Mouse (Mus musculus) layer of hippocampus, adult 11-12 months (tissue): ENCODE results near the gene Ccdc175.
A peak's percentile ranks its signal among the peaks of the same experiment; 100 is the strongest.

Experiments
- DNase-seq: peaks from one replicate; pipeline ENCODE4 v3.0.0; 2022; ENCODE audit warnings: low spot score

Ccdc175 gene

DNA sequence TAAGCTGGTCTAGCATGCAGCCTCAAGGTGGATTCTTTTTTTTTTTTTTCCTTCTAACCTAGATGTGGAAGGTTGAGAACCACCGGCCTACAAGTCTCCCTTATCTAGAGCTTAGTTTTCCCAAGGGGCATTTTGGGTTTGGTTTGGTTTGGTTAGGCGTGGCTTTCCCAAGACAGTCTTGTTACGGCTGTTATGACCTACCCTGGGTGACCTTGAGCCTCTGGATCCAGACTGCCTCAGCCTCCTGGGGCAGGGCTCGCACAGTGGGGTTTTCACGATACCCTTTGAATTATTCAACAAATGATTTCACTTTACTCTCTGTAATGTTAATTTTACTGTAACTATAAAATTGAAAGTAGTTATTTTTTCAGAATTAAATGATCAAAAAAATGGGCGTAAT lies 82.1 kb downstream of the Ccdc175 start:
- DNase-seq, result no peak

DNA sequence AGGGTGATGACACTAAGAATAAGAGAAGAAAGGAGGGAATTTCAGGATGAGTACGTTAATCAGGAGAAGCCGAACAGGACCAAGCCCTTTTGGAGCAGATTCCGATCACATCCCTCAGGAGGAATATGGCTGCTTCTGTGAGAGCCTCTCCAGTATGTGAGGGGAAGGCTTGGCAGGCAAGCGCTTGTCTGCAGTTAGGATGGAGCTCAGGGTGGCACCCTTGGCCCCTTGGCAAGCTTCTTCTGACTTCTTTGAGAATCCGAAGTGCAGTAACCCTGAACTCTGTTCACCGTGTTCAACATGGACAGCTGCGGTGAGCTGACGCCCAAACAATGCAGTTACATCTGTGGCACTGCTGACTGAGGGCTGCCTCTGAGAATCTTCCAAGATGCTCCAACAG lies 87.9 kb downstream of the Ccdc175 start:
- no peak for DNase-seq

DNA sequence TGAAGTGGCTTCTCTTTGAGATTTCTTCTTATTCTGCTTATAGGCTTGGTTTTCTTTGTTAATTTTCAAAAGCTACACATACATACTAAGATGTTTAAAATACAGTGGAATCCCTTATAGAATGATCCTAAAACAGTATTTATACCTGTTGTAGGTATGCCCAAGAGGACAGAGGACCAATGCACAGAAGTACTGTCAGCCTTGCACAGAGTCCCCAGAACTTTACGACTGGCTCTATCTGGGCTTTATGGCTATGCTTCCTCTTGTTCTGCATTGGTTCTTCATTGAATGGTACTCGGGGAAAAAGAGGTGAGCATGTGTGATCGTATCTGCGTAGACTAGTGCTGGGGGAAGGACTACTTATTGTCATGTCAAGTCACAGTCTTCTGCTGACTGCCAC lies 95.0 kb downstream of the Ccdc175 start:
- DNase-seq, result no peak

DNA sequence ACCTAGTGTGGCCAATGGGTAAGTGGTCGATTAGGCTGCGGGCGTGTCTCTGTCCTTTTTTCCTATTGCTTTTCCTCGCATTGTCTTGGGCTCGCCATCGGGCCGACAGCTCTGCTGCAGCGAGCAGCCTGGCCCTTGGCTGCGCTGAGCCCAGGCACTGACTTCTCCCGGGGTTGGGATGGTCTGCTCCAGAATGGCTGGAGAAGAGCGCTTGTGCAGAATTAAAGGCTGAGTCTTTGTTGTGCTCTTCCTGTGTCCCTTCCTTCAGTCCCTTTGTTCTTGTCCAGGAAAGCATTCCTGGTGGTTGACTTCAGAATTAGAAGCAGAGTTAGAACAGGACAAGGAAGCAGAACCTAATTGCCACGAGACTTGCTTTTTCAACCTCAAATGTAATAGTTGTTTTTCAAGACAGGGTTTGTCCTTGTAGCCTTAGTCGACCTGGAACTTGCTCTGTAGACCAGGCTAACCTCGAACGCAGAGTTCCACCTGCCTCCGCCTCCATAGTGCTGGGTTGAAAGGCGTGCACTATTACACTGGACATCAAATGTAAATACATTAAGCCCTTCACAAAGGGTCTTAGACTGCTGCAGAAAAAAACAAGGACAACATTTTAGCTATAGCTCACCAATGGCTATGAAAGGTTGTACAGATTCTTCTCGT lies 98.5 kb downstream of the Ccdc175 start:
- no peak for DNase-seq

DNA sequence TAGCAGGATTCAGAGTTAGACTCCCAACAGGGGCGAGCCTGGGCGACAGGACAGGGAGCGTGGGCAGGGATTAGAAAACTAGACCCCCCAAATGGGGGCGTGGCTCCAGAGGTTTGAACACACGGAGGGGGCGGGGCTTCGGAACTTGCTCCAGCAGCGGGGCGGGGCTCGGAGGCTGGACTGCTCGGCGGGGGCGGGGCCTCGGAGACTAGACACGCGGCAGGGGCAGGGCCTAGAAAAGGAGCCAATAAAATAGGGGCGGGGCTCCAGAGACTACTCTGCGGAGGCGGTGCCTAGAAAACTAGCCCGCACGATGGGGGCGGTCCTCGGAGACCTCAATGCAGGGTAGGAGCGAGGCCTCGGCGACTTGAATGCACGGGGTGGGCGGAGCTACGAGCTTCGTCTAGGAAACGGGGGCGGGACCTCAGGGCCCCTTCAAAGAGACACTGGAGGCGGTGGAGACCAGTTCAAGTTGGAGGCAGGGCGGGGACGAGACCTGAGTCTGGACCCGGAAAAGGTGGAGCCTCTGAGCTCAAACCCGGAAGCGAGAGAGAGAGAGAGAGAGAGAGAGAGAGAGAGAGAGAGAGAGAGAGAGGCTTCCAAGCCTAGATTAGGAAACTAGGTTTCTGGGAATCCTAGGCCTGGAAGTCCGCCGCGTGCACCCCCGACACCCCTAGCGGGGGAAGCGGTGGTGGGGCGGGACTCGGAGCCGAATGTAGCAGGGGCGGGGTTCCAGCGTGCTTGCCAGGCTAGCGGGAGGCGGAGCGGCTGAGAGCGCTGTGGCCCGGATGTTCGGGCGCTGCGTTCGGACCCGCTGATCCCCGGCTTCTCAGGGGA lies 99.3 kb downstream of the Ccdc175 start, which contains the start of the genes L3hypdh and Jkamp:
Gene L3hypdh, minus strand, starts transcription at position 111 of the 837 bp plus-strand sequence.
Gene Jkamp, plus strand, starts transcription at position 261 of the 837 bp plus-strand sequence.
- peak; percentile 99 for DNase-seq

DNA sequence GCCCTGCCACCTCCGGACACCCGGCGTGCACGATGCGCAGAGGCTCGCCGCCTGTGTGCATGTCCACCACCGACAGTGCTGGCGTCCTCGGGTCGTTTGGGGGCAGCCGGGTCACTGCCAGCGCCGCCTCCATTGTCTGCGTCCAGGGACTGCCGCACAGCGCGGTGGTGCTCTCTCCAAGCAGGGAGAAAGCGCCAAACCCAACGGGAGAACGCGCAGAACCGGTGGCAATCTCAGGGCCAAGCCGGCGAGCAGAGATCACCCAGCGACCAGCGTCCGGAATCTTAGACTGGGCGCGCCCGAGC lies 99.9 kb downstream of the Ccdc175 start:
- DNase-seq, result no peak

DNA sequence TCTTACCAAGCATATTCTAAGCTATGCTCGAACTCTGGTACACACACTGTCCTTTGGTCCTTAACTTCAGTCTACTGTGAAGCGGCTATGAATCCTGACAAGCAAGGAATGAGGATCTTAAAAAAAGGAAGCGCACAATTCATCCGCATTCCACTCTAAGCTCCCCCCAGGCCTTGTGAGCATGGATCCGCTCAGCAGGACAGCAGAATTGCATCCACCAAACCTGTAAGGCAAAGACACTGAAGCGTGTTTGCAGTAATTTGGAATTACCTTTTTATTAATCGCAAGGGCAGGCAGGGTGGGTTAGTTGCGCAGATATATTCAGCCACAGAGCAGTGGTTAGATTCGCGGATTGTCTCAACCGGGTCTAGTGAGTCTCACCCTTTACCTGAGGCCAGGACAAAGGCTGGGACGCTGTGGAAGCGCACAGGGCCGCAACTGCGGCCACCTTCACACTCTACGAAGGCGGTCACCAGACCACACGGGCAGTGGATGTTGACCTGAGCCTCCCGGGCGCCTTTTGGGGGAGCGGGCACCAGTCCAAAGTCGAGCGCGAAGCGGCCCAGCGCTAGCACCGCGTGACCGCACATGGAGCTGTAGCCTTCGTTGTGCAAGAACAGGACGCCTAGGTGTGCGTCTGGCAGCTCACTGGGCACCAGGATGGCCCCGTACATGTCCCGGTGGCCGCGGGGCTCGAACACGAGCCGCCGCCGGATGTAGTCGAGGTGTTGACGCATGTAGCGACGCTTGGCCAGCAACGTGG lies 100.4 kb downstream of the Ccdc175 start:
- DNase-seq, result no peak

DNA sequence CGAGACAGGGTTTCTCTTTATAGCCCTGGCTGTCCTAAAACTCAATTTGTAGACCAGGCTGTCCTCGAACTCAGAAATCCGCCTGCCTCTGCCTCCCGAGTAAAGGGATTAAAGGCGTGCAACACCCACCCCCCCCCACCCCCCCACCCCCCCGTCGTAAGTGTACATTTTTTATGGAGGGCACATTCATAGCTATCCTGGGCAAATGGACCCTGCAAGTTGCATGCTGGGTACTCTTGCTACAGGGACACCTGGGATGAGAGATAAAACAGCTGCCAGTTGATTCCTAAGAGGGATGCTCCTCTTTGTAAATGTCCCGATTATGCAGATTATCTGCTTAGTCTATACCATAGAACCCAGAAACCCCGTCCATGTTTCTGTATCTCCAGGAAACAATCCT lies 101.6 kb downstream of the Ccdc175 start:
- no peak for DNase-seq

DNA sequence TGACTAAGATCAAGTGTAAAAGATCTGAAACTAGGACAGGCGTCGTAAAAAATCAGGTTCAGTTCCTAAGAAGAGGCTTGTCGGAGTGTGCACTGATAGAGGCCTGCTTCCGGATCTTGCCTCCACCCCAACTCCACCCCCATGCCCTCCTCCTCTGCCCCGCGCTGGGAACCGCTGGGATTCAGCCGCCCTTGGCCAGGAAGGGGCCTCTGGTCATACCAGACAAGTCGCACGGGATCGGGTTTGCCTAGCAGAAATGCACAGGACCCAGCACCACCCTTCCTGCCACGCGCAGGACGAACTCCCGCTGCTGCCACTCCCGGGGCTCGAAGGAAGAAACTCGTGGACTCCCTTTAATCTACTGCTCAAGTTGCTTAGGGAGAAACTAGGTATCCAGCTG lies 102.5 kb downstream of the Ccdc175 start:
- no peak for DNase-seq

DNA sequence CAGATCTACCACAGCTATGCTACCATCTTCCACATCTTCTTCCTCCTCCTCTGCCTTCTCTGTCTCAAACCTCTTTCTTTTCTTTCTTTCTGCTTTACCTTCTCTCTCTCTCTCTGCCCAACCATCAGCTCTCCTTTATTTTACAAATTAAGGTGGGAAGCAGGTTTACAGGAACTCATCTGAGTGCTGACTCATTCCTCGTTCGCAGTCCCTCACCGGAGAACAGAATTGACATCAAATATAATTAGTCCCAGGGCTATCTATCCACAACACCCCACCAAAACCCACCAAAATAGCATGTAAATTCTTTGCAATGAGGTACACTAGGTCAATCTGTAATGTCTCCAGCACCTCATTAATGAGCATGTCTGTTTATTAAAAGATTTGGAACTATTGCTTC lies 102.9 kb downstream of the Ccdc175 start:
- DNase-seq, result no peak

DNA sequence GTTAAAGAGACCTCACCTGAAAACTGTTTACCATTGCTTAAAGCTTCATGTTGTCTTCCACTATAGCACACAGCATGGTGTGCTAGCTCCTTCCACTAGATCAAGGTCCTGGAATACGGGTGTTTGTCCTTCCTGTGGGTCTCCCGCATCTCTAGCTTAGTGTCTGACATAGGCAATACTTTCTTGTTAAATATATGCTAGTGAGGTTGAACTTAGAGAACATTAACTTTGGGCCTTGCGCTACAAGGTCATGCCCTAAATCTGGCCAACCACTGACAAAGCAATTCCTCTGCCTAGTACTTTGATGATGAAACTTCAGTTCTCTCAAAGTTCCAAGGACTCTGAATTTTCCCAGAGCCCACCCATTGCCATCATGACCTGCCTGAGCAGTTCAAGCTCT lies 106.6 kb downstream of the Ccdc175 start:
- DNase-seq, result no peak

DNA sequence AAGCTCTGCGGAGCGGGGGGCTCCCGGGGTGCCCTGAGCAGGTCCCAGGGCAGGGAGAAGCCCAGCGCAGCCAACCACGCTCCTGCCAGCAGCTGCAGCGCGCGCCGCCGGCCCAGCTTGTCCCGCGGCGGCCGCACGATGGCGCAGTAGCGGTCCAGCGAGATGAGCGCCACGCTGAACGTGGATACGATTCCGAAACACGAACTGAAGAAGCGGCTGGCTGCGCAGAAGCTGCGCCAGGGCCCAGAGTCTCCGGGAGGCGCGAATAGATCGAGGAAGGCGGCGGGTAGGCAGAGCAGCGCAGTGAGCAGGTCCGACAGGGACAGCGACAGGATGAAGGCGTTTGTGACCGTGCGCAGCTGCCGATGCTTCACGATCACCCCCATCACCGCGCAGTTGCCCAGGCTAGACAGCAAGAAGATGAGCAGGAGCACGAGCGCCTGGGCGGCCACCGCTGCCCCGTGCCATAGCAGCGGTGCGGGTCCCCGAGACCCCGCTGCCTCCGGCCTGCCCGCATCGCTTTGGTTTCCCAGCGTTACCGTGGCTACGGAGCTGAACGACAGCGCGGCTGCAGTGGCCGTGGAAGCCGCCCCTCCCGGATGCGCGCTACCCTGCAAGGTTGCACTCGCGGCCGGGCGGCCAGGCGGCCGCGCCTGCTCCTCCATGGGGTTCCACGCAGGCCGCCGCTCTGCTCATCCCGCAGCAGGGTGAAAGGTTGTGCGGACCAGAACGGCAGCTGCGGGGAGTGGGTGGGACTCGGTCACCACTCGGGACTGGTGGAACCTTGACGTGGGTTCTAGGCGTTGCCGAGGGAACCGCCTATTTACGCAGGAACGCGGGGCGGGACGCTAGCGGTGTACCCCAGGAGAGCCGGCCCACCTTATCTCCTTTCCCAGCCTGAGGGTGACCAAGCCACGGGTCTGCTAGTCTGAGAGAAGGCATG lies 114.2 kb downstream of the Ccdc175 start, which contains the start of gene Gpr135:
Gene Gpr135, minus strand, starts transcription at position 799 of the 943 bp plus-strand sequence.
- peak; percentile 87 for DNase-seq

DNA sequence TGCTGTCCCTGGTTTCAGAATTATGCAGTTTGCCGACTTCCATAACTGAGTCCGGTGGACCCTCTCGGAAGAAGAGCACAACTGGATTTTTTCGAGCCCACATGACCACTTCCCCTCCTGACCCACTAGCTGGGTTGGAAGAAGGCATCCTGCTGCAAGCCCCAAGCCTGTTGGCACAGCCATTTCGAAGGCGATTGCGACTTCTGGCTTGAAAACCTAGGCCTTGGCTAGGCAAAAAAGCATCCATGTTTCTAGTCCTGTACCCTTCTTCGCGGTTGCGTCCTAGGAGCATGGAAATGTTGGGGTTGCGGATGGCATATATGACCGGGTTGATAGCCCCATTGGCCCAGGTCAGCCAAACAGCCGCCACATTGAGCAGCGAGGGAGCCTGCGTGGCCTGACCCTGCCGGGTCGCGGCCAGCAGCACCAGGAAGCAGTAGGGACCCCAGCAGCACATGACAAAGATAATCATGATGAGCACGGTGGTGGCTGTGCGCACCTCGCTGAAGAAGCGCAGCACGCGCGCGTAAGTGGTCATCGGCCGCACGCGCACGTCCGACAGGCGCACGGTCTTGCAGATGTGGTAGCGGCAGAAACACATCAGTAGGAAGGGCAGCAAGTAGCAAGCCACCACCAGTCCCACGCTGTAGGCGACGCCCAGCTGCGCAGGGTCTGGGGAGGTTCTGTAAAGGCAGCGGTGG lies 115.1 kb downstream of the Ccdc175 start:
- no peak for DNase-seq

DNA sequence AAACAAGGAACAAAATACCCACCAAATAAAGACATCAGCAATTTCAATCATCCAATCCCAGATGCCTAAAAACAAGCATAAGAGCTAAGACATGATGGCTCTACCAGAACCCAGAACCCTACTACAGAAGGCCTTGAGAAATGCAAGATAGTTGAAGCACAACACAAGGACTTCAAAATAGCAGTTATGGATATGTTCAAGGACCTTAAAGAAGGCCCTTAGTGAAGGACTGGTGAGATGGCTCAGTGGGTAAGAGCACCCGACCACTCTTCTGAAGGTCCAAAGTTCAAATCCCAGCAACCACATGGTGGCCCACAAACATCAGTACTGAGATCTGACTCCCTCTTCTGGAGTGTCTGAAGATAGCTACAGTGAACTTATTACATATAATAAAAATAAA lies 127.0 kb downstream of the Ccdc175 start:
- no peak for DNase-seq

DNA sequence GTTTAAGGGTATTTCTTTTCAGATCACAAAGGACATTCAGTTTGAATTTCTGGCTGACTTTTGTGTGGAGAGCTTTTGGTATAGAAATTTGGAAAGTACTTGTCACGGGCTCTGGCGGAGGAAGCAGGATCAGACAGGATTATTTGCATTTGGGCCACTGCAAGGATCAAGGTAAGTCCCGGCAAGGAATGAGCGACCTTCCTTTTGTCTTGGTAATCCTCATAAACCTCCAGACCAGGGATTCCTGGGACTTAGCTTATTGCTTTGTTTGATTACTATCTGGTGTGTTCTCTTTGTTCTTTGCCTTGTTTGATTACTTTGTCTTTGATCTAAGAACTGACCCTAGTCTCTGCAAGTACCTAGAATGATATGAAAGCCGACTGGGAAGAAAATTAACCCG lies 131.0 kb downstream of the Ccdc175 start:
- DNase-seq, result no peak

DNA sequence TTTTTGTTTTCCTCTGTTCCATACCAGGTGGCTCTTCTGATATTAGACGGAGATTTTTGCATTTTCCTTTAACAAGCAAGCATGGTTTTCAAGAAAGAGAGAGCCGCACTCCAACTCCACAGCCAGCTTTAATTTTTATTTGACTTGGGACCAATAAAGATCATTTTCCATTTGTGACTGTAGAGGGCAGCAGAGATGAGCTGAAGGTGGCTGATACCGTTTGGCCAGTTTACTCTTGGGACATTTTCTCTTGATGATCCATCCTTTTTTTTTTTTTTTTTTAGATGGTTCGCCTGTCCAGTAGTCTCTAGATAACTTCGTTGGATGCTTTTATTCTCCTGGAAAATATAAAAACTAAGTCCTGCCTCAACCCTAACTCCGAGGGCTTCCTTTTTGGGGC lies 131.5 kb downstream of the Ccdc175 start:
- DNase-seq, result peak; percentile 12

DNA sequence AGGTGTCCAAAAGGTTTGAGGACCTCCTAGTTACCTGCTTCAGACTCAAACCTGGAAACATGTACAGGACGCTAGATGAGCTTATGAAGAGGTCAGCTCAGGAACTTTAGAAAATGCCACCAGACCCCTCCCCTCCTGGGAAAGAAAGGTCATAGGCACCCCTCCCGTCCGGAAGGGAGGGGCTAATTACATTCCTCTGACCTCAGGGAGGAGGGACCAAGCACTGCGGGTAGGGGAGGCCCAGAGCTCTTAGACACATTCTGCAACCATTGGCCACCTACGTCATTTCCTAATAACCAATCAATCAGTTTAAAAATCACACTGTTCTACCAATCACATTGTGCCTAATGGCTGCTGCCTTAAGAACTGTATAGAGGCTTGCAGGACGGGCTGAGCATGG lies 132.3 kb downstream of the Ccdc175 start:
- DNase-seq, result no peak
